Mouse (Mus musculus) CH12.LX (cell line): ENCODE results near the gene Hspb11.

Experiments
- CHD2 ChIP-seq: IDR thresholded peaks from 2 replicates; pipeline ENCODE4 v1.6.1; 2011; ENCODE audit warnings: low read length, improper control_type of control experiment
- CTCF ChIP-seq, 2 experiments: IDR thresholded peaks in 1 of 2; conservative IDR thresholded peaks in 1 of 2; 2 replicates each; pipeline ENCODE4 v1.5.1; 2011 to 2012; ENCODE audit warnings: low read depth in 2 of 2, low read length in 2 of 2, improper control_type of control experiment in 1 of 2, inconsistent platforms in 1 of 2, mild to moderate bottlenecking in 1 of 2, moderate library complexity in 1 of 2
- ELF1 ChIP-seq: IDR thresholded peaks from 2 replicates; pipeline ENCODE4 v1.6.1; 2014; ENCODE audit warnings: low read depth, mild to moderate bottlenecking, inconsistent platforms, low read length, improper control_type of control experiment
- ETS1 ChIP-seq: conservative IDR thresholded peaks from 2 replicates; pipeline ENCODE4 v1.6.1; 2012; ENCODE audit warnings: low read depth, mild to moderate bottlenecking, inconsistent platforms, low read length, improper control_type of control experiment, moderate library complexity
- HCFC1 ChIP-seq: IDR thresholded peaks from 2 replicates; pipeline ENCODE4 v1.6.1; 2012; ENCODE audit warnings: low read depth, mild to moderate bottlenecking, inconsistent platforms, low read length, improper control_type of control experiment
- JUND ChIP-seq: conservative IDR thresholded peaks from 2 replicates; pipeline ENCODE4 v1.6.1; 2011; ENCODE audit warnings: low read depth, low read length, improper control_type of control experiment
- NRF1 ChIP-seq: IDR thresholded peaks from 2 replicates; pipeline ENCODE4 v1.6.1; 2014; ENCODE audit warnings: low read depth, mild to moderate bottlenecking, inconsistent platforms, low read length, improper control_type of control experiment, moderate library complexity
- POLR2A ChIP-seq: IDR thresholded peaks from 2 replicates; pipeline ENCODE4 v1.6.1; 2011; ENCODE audit warnings: low read depth, mild to moderate bottlenecking, improper control_type of control experiment, low read length
- SMC3 ChIP-seq: IDR thresholded peaks from 2 replicates; pipeline ENCODE4 v1.6.1; 2011; ENCODE audit warnings: low read depth, low read length, improper control_type of control experiment
- TCF12 ChIP-seq: IDR thresholded peaks from 2 replicates; pipeline ENCODE4 v1.6.1; 2014; ENCODE audit warnings: low read depth, mild to moderate bottlenecking, inconsistent platforms, low read length, improper control_type of control experiment

- TF ChIP-seq CTCF (conservative IDR thresholded peaks at IDR 0.05 in 1 of 2, IDR thresholded peaks at IDR 0.05 in 1 of 2; ENCODE audit: low read depth in 2 of 2, low read length in 2 of 2): no peak
- TF ChIP-seq POLR2A: no peak
- no peak for TF ChIP-seq ETS1
- no peak for TF ChIP-seq TCF12
- no peak for TF ChIP-seq JUND
- TF ChIP-seq HCFC1: no peak
- TF ChIP-seq NRF1: no peak
- no peak for TF ChIP-seq ELF1
- no peak for TF ChIP-seq CHD2
- TF ChIP-seq SMC3: no peak
These were observed 8.0 kb upstream of the Hspb11 start for GRCm38 (mm10) chr4:107245368-107245767.
